Mouse (Mus musculus) cerebral cortex, adult 2 months (tissue): ENCODE data around the gene Mphosph9.

Experiments
- WGBS: fragments of 180-500 bp; shearing (Covaris S2); methylation state at CpG from one replicate; pipeline ENCODE4 v1.1.7; 2018; 5-methylcytosine and 5-hydroxymethylcytosine counted together

The Mphosph9 gene

GRCm38 (mm10) chr5:124327510-124328364 lies at the start of gene Mphosph9, which contains the start of gene 2810006K23Rik:
TSS of gene Mphosph9 (minus strand) at chr5:124327972.
TSS of gene 2810006K23Rik (plus strand) at chr5:124328089.
- WGBS = under 1% methylated on average over 72 of the region's 72 CpGs

GRCm38 (mm10) chr5:124377149-124377548 lies 49.4 kb upstream of the Mphosph9 start:
- WGBS = 82% methylated on average over 4 of the region's 4 CpGs

- 93% methylated on average over 1 of the region's 1 CpGs for WGBS
These were observed 48.6 kb upstream of the Mphosph9 start for GRCm38 (mm10) chr5:124376401-124376800.

GRCm38 (mm10) chr5:124374298-124374697 lies 46.5 kb upstream of the Mphosph9 start:
- WGBS = 56% methylated on average over 7 of the region's 7 CpGs

- 55% methylated on average over 3 of the region's 3 CpGs for WGBS
These were observed 38.9 kb upstream of the Mphosph9 start for GRCm38 (mm10) chr5:124366721-124367120.

- 51% methylated on average over 2 of the region's 2 CpGs for WGBS
These were observed 38.0 kb upstream of the Mphosph9 start for GRCm38 (mm10) chr5:124365754-124366153.

GRCm38 (mm10) chr5:124364173-124364918 lies 36.6 kb upstream of the Mphosph9 start:
- 53% methylated on average over 6 of the region's 6 CpGs for WGBS

GRCm38 (mm10) chr5:124362982-124363381 lies 35.2 kb upstream of the Mphosph9 start, which contains the start of gene Cdk2ap1:
TSS of gene Cdk2ap1 (minus strand) at chr5:124363082.
- 88% methylated on average over 5 of the region's 5 CpGs for whole genome bisulfite sequencing

DNA sequence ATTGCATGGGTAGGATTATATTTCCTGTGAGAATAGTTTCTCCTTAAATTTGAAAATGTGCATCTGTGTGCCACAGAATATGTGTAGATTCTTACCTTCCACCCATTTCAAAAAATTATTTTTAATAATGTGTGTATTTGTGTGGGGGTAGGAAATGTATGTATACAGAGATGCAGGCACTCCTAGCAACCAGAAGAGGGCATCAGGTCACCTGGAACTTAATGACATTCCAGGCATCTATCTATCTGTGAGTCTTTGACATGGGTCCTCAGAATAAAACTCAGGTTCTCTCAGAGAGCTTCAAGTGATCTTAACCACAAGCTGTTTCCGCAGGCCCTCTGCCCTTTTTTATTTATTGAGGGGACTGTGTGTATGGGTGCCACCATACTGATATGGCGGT lies 31.9 kb upstream of the Mphosph9 start:
- WGBS = 91% methylated on average over 2 of the region's 2 CpGs

GRCm38 (mm10) chr5:124356695-124357094 lies 28.9 kb upstream of the Mphosph9 start:
- 47% methylated on average over 3 of the region's 3 CpGs for WGBS

DNA sequence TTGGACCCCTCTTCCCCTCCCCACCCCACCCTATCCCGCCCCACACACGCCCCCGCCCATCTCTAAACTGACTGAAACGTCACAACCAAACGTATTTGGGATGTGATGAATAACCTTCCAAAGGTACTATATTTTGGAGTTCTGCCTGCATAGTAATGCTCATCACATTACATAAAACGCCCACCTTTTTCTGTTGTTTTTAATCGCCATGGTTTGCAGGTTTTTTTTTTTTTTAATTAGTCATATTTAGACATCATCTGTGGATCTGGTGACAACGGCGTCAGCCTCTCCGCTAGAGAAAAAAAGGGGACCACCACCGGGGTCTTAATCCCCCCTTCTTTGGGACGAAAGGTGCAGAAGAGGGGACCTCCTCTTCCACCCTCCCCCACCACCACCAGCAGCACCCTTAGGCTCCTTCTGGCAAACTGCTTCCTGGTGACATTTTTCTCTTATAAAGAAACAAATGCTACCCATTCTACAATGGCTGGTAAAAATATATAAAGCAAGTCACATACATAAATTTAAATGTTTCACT lies 27.7 kb upstream of the Mphosph9 start:
- WGBS = 6% methylated on average over 12 of the region's 12 CpGs

- whole genome bisulfite sequencing = 1% methylated on average over 52 of the region's 60 CpGs
These were observed 27.0 kb upstream of the Mphosph9 start for GRCm38 (mm10) chr5:124354574-124355424.

- under 1% methylated on average over 105 of the region's 132 CpGs for WGBS
These were observed 26.2 kb upstream of the Mphosph9 start for GRCm38 (mm10) chr5:124353726-124354547.

GRCm38 (mm10) chr5:124353011-124353725 lies 25.4 kb upstream of the Mphosph9 start:
- WGBS = 2% methylated on average over 32 of the region's 32 CpGs

- WGBS = 8% methylated on average over 28 of the region's 30 CpGs
These were observed 24.6 kb upstream of the Mphosph9 start for GRCm38 (mm10) chr5:124352141-124352920.

GRCm38 (mm10) chr5:124351604-124352003 lies 23.8 kb upstream of the Mphosph9 start:
- WGBS = 49% methylated on average over 3 of the region's 3 CpGs

GRCm38 (mm10) chr5:124351111-124351560 lies 23.4 kb upstream of the Mphosph9 start:
- 29% methylated on average over 7 of the region's 7 CpGs for WGBS

DNA sequence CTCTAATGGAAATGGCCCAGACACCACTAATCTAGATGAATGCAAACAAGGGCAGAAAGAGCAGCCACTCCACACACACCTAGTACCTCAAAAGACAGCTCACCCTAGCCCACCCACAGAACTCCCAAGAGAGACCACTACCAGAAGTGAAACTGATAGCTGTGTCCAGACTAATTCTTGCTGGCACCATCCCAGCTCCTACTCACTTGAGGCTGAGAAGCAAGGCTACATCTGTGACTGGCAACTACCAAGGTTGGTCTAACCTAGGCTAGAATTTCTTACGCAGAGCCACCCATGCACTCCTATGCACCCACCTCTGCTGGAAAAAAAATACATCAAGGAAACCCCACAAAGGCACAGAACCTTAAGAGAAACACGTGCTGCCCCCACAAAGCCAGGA lies 22.6 kb upstream of the Mphosph9 start:
- 35% methylated on average over 2 of the region's 2 CpGs for WGBS

- 78% methylated on average over 17 of the region's 17 CpGs for WGBS
These were observed 21.4 kb upstream of the Mphosph9 start for GRCm38 (mm10) chr5:124349196-124349595.
